Mouse (Mus musculus) heart, postnatal 0 days (tissue): ENCODE results near the gene Taf3.

Source experiments
- CTCF ChIP-seq: IDR thresholded peaks from 2 replicates; pipeline ENCODE4 v1.5.1; 2016; ENCODE audit warnings: antibody characterized with exemption, control low read depth, low read depth
- EP300 ChIP-seq: IDR thresholded peaks from 2 replicates; pipeline ENCODE4 v1.6.1; 2016; ENCODE audit warnings: antibody characterized with exemption, low read depth

DNA sequence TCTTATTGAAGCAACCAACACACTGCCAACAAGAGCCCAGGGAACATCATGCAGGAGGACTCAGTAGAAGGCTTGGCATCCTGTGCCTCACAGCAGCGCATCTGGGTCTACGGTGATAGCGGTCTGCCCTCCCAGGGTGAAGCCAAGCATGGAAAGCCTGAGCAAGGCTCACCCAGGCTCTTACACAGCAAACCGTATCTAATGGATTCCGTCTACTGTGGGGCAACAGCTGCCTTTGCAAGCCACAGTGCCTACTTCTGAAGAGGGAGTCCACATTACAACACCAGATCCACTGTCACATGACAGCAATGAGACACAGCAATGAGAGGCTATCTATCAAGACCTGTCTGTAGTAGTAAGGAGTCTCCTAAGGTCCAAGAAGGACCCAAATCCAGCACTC, 52.3 kb downstream of the Taf3 start:
- TF ChIP-seq CTCF: no peak
- no peak for TF ChIP-seq EP300
